Mouse (Mus musculus): ENCODE data around the gene Gm37240.
"Not testable (repeated sequence)": the region's sequence is repeated elsewhere in the genome, so short reads cannot be mapped to it uniquely, and the experiment has no call there.

Gm37240 gene

GRCm38 (mm10) chr3:85573864-85574830 lies 313.2 kb downstream of the Gm37240 start, which contains the start of gene Gatb:
TSS of gene Gatb (plus strand) at chr3:85574119.
- peak; percentile 97 for DNase-seq (ENCODE audit: low spot score in 2 of 2)

- DNase-seq (ENCODE audit: low spot score in 2 of 2): no peak
Observed at GRCm38 (mm10) chr3:85573216-85573863, 314.0 kb downstream of the Gm37240 start.

- not testable (repeated sequence) for DNase-seq (ENCODE audit: low spot score in 2 of 2)
Observed at GRCm38 (mm10) chr3:85572502-85572901, 314.8 kb downstream of the Gm37240 start.

- DNase-seq (ENCODE audit: low spot score in 2 of 2): peak in 1 of 2 experiments; percentile 32
Observed at GRCm38 (mm10) chr3:85571276-85571675, 316.0 kb downstream of the Gm37240 start.

DNA sequence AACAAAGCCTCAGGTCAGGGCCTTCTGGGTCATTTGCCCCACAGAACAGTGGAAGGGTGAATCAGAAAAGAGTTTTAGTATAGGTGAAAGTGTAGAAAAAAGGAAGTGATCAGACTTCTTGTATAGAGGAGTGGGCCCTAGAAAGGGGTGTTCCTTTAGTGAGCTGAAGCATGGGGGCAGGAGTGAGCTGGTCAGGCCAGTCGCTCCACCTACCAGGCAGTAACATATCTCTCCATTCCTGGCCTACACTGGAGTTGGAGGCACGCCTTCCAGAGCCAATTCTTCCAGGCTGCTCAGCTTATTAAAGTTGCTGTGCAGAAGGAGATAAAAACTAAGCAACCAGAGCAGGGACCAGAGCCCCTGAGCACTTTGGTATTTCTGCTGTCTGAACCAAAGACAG lies 322.7 kb downstream of the Gm37240 start:
- DNase-seq (ENCODE audit: low spot score in 2 of 2): no peak

GRCm38 (mm10) chr3:85553731-85554277 lies 333.5 kb downstream of the Gm37240 start:
- DNase-seq (ENCODE audit: low spot score in 2 of 2): no peak

- no peak for DNase-seq (ENCODE audit: low spot score in 2 of 2)
Observed at GRCm38 (mm10) chr3:85551352-85551751, 336.0 kb downstream of the Gm37240 start.

GRCm38 (mm10) chr3:85550312-85550711 lies 337.0 kb downstream of the Gm37240 start:
- DNase-seq (ENCODE audit: low spot score in 2 of 2): no peak

DNA sequence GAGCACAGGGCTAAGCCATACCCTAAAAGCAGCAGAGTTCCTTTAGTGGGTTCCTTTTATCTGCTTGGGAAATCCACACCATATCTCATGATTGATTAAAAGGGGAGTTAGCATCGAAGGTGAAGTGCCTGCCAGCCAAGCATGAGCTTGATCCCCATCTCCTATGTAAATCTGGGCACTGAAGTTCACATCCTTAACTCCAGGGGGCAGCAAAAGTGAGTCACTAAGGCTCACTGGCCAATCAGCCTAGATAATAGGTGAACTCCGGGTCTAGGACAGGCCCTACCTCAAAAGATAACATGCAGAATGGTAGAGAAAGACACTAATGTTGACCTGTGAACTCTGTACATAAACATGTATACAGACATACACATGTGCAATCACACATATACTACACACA lies 343.7 kb downstream of the Gm37240 start:
- no peak for DNase-seq (ENCODE audit: low spot score in 2 of 2)

GRCm38 (mm10) chr3:85542765-85543164 lies 344.6 kb downstream of the Gm37240 start:
- DNase-seq (ENCODE audit: low spot score in 2 of 2): no peak

DNA sequence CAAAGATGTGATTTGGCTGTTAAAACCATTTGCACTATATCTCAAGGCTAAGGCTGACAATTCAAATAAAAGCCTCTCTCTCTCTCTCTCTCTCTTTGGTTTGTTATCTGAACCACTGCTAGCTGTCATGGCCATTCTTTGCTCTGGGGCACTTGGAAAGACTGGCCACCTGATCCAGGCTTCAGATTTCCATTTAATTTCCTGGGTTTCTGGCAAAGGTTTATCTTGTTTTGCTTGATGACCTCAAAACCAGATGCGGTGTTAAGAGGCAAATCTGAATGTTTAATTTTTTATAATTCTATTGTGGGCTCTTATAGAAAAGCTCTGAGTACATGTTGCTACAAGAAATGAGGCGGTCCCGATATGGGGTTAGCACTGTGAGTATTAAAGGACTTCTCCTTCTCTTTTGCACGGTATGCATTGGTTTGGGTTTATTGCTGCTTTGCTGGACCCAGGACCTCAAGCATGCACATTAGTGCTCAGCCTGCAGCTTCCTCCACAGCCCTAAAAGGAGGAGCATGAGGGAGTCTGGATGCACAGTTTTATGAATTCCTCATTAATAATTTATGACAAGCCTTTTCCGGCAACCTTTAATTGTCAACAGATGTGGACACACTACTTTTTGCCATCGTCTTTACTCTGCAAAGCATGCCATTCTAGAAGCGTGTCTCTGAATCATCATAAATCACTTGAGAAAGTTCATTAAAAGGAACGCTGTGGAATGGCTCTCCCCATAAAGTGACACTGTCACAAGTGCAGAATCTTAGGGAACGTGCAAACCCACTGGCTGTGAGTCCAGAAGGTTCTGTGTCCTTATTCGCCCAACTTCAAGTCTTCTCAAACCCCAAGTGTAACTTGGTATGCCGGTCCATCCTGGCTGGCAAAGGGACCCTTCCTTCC lies 351.4 kb downstream of the Gm37240 start:
- DNase-seq (ENCODE audit: low spot score in 2 of 2): no peak

GRCm38 (mm10) chr3:85535042-85535441 lies 352.3 kb downstream of the Gm37240 start:
- DNase-seq (ENCODE audit: low spot score in 2 of 2): no peak

DNA sequence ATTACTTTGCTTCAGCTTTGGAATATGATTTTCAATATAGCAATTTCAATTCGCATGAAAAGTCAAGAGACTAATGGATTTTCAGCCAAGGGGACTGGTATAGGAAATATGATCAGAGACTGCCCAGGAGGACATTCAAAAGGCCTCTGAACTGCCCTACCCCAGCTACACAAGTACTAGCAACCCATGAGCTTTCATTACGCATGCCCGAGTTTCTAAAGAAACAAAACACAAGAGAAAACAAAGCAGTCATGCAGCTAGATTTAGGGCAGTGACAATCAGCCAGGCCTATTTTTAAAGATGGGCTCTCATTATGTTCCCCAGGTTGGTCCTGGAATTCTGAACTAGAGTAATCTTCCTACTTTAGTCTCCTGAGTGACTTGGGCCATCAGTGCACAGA lies 354.9 kb downstream of the Gm37240 start:
- no peak for DNase-seq (ENCODE audit: low spot score in 2 of 2)

- no peak for DNase-seq (ENCODE audit: low spot score in 2 of 2)
Observed at GRCm38 (mm10) chr3:85530601-85531161, 356.6 kb downstream of the Gm37240 start.

- no peak for DNase-seq (ENCODE audit: low spot score in 2 of 2)
Observed at GRCm38 (mm10) chr3:85521311-85521907, 365.9 kb downstream of the Gm37240 start.

DNA sequence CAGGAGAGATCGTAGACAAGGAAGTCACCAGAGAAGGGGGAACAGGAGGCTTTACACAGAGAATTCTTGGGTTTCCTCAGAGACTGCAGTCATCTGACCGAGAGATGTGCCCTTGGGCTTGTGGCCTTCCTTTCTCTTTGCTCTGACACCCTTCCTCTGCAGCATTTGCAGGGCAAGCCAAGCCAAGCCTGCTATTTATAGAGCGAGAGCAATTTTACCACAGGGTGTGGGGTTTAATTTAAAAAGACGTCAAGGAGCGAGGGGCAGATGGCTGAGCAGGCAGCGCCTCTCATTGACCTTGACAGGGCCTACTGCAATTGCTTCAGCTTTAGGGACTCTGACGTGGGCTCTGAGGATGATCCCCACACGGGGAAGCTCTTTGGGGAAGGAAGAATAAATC lies 368.6 kb downstream of the Gm37240 start:
- no peak for DNase-seq (ENCODE audit: low spot score in 2 of 2)

DNA sequence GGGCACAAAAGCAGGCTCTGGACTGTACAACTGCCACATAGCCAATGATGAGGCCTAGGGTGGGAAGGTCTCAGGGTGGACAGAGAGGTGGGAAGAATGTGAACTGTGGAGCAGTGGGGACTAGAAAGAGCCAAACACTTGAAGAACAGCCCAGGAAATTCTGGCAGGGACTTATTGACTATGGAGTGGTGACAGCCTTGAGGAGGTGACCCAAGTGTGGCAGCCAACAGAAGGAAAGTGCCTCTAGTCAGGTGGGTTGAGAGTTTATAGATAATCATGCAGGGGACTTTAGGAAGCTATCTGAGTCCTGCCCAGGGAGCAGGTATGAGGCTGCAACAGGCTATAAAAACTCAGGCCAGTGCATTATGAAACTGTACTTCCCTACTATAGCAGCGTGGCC lies 369.2 kb downstream of the Gm37240 start:
- no peak for DNase-seq (ENCODE audit: low spot score in 2 of 2)

DNA sequence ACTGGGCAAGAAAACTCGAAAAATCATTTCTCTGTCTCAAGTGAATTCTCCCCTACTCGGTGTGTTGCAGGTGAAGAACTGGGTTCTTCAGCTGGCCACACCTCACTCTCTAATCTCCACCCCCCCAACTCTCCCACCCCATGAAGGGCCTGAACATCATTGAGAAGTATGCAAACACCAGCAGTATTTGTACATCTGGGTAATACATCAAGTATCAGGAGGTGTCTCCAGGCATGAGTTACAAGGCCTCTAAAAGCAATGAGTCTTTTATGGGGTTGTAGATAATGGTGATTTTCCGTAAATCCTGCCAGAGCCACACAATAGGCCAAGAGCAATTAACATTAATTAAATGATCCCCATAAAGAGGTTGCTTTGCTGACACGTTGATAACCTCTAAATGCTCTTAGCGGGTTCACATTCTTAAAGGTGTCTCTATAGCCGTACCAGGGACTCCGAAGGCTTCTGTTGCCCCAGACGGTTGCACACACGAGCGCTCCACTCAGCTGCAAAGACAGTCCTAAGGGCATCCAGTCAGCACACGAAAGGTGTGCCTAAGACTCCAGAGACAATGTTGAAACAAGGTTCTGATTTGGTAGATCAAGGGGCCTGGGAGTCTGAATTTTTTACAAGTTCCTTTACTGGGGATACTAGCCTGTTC lies 370.4 kb downstream of the Gm37240 start:
- DNase-seq (ENCODE audit: low spot score in 2 of 2): no peak

DNA sequence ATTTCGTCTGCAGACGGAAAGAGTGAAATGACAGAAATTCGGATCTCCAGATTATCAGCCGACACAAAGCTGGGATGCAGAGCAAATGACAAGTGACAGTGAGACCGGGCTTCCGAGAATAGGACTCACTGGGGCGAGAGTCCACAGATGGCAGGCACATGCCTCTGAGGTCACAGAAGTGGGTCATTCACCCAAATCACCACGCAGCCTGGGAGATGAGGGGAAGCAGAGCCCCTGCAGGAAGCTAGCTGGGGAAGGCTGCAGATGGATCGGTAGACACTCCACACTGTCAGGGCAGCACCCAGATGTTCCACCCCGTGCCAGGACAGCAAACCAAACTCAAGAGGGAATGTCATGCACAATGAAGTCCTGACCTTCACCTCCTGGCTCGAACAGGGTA lies 372.6 kb downstream of the Gm37240 start:
- DNase-seq (ENCODE audit: low spot score in 2 of 2): no peak

DNA sequence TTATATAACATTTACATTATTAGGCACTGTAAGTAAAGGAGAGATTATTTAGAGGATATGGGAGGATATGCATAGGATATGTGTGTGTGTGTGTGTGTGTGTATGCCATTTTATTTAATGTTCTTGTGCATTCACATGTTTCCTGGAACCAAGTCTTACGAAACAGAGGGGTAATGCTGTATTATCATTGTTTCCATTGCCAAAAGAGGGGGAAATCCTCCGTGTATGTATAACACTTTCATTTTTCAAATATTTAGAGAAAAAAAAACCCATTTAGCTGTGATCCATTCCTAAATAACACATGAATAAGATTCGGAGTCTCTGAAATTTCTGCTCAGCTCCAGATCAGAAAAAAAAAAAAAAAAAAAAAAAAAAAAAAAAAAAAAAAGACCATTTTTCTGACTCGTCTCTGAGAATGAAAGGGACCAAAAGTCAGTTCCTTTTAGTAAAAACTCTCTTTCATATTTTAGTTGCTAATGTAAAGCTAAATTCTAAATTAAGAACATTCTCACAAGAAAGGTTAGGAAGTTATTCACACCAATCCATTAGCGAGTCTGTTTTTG lies 378.5 kb downstream of the Gm37240 start:
- DNase-seq (ENCODE audit: low spot score in 2 of 2): no peak

Measured in spleen, postnatal 36 days (tissue).